Mouse (Mus musculus): ENCODE measurements at regions not wholly inside any gene's neighbourhood (a gene's known extent, or its start where the extent isn't known, plus 50 kb on each side); places are given as distances from the start of the nearest gene placed in this dataset.
"Not testable (repeated sequence)": the region's sequence is repeated elsewhere in the genome, so short reads cannot be mapped to it uniquely, and the experiment has no call there.

DNA sequence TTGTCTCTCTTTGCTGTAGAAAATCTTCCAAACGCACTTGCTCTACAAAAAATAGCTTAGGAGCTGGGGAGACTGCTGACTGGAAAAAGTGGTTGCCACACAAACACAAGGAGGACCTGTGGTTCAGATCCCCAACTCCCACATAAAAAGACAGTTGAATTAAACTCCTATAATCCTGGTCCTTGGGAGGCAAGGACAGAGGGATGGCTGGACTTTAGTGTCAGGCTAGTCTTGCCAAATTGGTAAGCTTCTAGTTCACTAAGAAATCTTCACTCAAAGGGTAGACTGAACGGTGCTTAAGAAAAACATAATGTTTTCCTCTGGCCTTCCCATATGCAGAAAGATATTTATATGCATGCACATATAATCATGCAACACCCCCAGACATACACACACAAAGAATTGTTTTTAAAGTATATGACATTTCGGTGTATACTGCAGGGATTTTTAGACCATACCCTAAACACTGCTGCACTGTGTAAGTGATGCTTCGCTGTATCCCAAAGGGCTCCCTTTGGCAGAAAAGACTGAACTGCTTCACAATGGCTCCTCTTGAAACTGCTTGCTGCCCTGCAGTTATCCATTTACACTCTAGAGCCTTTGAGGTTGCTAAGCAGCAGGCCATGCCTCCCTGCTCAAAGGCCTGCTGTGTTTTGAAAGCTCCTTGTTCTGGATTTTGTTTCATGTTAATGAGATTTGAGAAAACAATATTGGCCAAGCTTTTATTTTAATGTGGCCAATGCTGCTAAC, 1299.3 kb downstream of the Zfp704 start:
- DNase-seq (ENCODE audit: low read depth, low spot score): no peak

DNA sequence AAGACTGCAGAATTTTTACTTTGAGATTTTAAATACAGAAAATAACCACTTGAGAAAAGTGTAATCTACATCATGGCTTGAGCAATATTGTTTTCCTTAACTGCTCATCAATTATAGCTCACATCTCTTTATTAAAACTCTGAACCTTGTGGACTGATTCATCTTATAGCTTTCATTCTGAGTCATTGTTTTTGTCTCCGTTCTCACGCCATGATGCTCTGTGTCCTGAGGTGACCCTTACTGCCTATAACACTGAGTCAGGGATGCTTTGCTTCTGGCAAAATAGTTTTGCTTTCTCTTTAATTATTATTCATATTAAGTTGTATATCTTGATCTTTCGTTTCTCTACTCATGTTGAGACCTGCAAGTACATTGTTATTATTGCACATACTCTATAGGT, 1302.6 kb downstream of the Zfp704 start:
- DNase-seq (ENCODE audit: low read depth, low spot score): no peak

DNA sequence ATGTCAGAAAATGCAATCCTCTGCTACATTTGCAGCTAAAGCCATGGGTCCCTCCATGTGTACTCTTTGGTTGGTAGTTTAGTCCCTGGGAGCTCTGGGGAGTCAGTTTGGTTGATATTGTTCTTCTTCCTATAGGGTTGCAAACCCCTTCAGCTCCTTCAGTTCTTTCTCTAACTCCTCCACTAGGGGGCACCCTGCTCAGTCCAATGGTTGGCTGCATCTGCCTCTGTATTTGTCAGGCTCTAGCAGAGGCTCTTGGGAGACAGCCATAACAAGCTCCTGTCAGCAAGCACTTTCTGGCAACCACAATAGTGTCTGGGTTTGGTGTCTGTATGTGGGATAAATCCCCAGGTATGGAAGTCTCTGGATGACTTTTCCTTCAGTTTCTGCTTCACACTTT, 1305.1 kb downstream of the Zfp704 start:
- DNase-seq (ENCODE audit: low read depth, low spot score): no peak

DNA sequence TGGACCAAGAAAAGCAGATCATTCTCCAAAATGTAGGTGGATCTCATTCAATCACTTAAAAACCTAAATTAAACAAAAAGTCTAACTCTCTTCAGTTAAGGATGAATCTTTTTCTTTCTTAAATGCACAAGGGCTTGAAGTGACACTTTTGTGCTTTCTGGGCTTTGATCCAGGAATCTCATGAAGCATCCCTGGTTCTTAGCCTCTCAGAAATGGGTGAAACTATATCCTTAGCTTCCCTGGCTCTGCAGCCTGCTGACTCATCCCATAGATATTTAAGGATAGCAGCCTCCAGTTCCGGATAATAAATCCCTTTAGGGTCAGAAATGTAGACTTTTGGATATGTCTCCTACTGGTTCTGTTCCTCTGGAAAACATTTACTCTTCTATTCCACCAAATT, 1316.8 kb downstream of the Zfp704 start:
- DNase-seq (ENCODE audit: low read depth, low spot score): no peak

DNA sequence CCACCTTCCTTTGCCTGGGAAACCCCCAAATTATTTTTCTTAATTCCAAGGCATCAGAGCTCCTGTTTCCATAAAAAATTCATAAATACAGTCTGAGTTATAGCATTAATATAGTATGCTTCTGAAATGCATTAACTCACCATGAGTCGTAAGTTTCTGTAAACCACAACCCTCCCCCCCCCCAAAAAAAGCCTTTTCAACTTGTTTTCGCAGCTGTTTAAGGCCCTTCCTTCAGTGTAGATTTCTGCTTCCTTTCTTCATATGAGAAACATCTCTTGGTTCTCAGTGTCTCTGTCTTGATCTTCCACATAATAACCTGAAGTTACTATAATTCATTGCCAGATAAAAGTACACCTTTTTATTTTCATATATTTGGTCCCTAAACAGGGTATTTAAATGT, 1320.3 kb downstream of the Zfp704 start:
- DNase-seq (ENCODE audit: low read depth, low spot score): no peak

DNA sequence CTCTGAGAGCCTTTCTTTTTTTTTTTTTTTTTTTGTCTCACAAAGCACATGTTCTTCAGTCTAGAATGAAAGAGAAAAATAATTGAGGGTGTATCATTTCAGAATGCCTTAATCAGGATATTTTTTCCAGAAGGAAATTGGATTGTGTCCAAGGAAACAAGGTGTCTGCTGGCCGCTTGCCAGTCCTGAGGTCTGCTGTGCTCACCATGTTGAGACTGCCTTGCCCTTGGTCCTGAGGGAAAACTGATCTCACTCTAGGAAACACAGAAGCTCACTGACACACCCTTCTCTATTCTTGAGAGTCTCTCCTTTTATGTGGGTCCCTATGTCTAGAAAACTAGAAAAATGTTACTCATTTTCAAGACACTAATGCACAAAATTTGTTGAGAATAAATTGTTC, 1321.4 kb downstream of the Zfp704 start:
- no peak for DNase-seq (ENCODE audit: low read depth, low spot score)

DNA sequence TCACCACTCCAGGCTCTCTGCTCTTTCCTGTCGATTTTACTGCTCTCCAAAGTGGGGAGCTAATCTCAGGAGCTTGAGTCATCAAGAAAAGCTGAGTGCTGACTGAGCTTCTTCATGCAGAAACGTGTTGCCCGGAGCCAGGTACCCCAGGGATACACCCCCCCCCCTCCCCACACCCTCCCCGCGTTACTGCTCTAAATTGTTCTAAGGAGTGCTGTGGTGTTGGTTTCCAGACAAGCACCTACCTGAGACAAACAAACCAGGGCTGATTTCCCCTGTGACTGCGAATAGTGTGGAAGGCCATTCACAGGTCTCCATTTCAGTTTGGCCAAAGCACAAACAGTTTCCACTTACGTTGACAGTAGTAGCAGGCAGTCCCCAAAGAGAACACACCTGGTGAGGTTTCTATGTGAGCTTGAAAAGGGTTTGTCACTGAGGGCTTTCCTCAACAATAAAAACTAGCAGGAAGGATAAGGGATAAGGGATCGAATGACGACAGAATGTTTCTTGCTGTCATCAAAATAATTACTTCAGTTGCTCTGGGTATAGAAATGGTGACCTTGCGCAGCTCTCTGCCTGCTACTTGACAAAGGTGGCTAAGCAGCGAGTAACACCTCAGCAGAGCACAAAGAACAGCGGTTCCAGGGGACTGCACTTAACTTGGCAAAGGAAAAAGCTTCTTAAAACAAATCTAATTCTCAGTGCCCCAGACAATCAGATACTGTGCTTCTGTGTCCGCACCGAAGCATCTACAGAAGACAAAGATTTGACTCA, 1325.0 kb downstream of the Zfp704 start:
- DNase-seq (ENCODE audit: low read depth, low spot score): no peak

DNA sequence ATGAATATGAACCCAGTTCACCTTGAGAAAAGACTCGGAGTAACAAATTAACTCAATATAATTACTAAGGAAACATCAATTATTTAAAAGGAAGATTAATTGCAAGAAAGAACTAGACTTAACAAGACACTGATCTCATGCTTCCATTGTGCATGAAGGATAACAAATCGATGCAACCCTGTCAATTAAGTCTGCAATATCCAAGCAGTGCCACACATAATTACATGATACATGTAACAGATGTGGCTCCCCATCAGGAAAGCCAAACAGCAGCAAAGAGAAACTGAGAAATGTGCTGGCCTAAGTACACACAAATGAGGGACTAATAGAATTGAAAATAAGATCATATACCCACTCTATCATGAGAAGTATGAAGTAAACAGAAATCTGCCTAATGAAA, 1327.5 kb downstream of the Zfp704 start:
- DNase-seq (ENCODE audit: low read depth, low spot score): no peak

DNA sequence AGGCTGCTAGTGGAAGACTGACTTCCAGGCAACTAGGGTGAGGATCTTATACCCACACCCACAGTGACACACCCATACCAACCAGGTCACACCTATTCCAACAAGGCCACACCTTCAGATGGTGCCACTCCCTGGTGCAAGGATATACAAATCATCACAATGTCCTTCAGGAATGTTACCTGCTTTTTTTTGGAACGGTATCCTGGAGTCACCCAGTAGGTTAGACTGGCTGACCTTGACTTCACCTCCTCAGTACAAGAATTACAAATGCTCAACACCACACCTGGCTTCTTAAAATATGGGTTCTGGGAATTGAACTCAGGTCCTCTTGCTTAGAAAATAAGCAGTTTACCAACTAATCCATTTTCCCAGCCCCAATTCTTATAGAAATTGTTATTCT, 1333.2 kb downstream of the Zfp704 start:
- DNase-seq (ENCODE audit: low read depth, low spot score): no peak

DNA sequence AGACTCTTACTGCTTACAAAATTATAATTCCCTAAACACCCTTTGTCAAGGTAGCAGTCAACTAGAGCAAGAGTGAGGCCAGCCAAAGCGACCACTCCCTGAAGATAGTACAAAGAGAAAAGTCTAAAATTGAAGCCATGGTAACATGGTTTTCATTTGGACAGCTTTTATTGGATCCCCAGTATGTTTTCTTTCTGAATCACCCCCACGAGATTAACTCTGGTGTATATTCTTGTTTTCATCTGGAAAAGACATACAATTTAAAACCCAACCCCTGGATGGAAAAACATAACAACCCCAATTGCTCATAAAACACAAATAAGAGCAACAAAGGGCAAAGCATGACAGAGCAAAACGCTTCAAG, 1339.0 kb downstream of the Zfp704 start:
- no peak for DNase-seq (ENCODE audit: low read depth, low spot score)

DNA sequence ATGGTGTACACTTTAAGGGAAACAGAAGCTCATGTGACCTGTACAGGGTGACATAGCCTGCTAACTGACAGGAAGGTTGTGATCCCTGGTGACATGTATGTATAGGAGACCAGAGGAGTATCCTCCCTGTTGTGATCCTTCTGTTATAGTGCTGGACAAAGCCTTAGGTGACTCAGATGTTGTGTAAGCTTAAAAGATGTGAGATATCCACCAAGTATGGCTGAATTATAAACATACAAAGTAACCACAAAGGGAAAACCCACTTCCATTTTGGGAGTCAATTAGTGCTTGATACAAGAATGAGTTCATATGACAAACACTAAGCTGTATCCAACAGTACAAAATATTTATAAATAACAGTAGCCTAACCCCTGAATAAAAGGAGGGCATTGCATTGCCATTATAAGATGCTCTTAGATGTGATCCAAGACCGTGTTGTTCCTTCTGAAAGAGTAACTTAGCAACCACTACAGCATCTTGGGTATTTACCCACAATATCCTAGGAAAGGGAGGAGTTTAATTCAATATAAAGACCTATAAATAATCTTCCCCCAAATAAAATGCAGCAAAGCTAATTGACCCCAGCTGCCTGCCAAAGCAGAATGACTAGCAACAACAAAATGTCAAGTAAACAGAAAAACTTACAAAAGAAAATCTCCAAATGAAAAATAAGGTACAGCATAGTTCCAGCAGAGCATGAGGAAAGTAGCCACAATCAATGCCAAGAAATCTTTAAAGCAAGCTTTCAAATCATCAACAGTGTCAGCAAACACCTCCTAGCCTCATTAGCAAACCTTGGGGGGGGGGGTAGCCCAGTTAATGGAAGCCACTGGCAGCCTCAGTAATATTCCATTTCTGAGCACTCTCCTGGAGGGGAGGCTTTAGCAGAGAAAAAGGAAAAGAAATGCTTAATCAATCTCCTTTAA, 1339.6 kb downstream of the Zfp704 start:
- DNase-seq (ENCODE audit: low read depth, low spot score): no peak

DNA sequence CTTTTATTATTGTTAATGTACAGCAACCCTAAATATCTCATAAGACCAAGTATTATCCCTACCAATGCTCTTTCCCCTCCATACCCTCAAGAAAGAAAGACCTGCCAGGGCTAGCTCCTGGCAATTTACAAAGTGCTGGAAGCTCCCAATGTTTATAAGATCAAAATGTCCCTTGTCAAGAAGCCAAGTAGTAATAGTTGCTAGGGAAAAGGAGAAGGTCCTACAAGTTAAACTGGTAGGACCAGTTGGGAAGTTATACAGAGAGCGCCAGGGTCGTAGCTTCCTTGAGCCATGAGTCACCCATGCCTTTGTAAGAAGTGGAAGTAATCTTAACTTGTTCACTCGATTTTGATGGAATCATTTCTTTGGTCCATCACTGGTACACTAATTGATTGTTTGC, 1344.1 kb downstream of the Zfp704 start:
- DNase-seq (ENCODE audit: low read depth, low spot score): no peak

DNA sequence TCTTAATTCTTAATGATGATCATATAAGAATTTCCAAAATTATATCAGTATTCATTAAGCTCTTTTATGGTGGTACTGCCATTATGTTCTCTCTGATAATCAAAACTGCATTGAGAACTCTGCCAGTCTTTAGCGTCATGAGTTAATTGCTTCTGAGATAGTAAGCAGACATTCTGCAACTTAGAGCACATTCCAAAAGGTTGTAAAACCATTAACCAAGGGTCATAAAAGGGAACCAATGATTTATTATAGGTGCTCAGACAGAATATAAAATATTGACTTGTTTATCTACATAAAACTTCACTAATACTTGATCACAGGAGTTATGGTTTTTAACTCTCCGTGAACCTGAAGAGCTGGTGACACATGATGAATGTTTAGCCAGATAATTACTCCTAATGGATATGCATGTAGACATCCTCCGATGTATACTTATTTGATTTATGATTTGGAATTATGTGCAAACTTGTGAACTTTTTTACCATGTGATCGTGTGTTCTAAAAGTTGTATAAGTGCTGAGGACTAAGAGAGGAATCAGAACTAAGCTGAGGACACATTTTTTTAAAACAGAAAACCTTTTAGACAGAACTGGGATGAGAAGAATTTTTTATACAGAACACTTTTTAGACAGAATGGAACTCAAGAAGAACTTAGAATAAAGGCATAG, 1345.4 kb downstream of the Zfp704 start:
- DNase-seq (ENCODE audit: low read depth, low spot score): no peak

DNA sequence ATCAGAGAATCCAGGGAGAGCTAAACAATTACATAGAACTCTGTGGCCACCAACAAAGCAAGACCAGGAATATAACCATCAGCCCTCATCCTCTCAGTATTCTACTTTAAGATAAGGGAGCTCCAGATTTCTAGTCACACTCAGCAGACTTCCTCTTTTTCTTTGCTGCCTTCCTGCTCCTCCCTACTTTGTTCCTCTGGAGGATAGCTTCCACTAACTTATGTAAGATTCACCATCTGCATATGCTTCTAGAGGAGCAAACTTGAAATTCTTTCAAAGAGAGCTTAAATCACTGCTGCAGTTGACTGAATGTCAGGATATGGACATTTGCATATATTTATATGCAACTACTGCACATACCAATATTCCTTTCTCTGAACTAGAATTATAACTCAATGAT, 1352.6 kb downstream of the Zfp704 start:
- DNase-seq (ENCODE audit: low read depth, low spot score): no peak

DNA sequence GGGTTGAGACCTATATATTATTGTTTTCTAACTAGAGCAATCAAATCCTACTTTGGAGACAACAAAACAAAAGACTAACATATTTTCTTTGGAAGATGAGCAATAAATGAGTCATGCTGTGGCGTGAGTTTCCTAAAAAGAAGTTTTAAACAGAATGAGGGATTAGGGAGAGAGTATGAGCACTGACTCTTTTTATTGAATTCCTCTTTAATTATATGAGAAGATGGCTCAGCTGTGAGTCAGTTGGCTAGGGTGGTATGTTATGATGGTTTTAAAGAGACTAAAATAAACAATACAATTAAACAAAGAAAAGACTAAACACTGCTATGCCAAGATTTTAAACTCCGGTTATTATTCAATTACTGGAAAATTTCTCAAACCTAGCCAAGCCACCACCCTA, 1357.6 kb downstream of the Zfp704 start:
- no peak for DNase-seq (ENCODE audit: low read depth, low spot score)

DNA sequence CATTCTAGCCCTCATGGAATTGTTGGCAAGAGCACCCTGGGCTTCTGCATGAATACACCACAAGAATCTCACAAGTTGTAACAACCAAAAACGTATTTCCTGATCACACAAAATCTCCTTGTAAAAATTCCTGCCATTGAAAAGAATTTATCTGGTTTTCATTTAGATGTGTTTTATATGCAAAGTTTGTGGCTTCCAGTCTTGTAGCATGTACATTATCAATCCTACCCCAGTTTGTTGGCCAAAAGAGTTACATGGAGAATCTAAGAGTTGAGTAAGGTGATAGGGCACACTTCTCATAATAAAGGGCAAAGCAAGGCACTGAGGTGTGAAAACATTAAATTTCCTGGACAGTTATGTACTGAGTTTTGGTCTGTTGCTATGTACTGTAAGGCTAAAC, 1361.0 kb downstream of the Zfp704 start:
- no peak for DNase-seq (ENCODE audit: low read depth, low spot score)

DNA sequence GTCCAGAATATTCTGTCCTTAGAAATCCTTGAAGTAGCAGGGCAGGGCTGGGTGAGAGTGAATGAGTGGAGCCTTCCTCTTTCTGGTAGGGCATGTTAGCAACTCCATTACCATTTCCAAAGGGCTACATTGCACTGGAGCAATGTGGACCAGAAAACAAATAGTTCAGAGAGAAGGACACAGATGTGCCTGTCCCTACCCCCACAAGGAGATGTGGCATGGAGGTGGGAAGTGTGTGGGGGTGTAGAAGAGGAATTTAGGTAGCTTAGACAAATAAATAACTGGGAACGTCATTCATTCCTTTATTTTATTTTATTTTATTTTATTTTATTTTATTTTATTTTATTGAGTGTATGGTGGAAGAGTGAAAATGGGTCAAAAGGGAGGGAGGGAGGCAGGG, 1364.1 kb downstream of the Zfp704 start:
- DNase-seq (ENCODE audit: low read depth, low spot score): not testable (repeated sequence)

DNA sequence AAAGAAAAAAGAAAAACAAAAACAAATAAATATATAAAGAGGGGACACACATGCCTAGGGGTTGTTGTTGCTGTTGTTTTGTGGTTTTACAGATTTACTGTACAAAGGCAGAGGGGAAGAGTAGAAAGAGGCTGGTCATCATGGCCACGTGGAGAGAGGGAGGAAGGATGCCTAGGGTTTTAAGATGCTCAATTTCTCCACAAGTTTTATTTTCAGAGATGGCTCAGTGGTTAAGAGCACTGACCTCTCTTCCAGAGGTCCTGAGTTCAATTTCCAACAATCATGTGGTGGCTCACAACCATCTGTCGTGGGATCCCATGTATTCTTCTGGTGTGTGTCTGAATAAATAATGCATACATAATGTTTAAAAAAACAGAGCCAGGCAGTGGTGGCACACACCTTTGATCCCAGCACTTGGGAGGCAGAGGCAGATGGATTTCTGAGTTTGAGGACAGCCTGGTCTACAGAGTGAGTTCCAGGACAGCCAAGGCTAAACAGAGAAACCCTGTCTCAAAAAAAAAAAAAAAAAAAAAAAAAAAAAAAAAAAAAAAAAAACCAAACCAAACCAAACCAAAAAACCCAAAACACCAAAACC, 1364.6 kb downstream of the Zfp704 start:
- DNase-seq (ENCODE audit: low read depth, low spot score): peak; percentile 57

DNA sequence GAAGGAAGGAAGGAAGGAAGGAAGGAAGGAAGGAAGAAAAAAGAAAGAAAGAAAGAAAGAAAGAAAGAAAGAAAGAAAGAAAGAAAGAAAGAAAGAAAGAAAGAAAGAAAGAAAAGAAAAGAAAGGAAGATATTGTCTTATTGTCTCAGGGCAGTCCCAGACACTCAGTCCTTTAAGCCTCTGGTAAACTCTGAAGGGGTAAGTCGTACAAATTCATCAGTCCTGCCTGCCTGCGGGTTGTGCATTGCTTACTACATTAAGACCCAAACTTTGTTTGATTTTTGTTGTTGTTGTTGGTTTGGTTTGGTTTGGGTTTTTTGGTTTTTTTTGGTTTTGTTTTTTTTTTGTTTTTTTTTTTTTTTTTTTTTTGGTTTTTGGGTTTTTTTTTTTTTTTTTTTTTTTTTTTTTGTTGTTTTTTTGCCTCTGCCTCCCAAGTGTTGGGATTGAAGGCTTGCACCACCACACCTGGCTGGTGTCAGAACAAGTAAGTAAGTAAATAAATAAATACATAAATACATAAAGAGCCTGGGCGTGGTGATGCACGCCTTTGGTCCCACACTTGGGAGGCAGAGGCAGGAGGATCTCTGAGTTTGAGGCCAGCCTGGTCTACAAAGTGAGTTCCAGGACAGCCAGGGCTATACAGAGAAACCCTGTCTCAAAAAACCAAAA, 1365.2 kb downstream of the Zfp704 start:
- peak; percentile 44 for DNase-seq (ENCODE audit: low read depth, low spot score)

DNA sequence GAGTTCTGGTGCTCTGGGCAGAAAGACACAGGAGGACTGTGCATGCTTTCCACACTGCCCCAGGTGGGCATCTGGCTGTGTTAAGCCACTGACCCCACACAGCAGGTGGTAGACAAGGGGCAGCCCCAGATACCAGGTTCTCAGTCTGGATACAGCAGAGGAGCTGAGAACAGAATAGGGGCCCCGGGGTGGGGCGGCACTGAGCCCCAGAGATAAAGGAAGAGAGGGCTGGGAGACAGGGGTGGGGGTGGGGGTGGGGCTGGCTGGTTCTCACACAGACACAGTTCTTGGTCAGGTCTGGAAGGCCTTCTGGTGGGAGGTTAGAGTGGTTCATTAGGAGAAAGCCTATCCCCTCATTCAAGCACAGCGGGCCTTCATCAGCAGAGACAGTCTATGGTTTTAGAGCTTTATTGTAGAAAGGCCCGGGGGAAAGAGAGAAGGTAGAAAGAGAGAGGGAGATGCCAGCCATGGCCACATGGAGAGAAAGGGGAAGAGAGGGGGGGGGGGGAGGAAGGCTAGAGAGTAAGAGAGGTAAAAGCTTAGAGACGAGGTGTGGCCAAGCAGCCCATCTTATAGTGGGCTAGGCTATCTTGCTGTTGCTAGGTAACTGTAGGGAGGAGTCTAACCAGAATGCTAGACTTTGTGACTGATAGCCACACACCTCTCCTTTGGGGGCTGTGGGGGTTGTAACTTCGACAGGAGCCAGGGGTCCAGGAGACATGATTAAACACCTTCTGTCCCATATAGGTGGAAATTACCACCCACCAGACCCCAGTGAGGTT, 1403.1 kb downstream of the Zfp704 start:
- no peak for DNase-seq (ENCODE audit: low read depth, low spot score)
